In genomic region chr14:50945081-50945480, GRCm38 (mm10) we compare ENCODE assay signal across 8 mouse cellular contexts. TPM values are rescaled to one million over a fixed set of nuclear protein-coding genes. Genes with fewer than 3 reads are reported as not detected.
A peak's percentile ranks its signal among the peaks of the same experiment; 100 is the strongest.
DNase-seq lines count a peak whose midpoint lies in the region; ATAC-seq and TF ChIP-seq lines count a peak whose summit lies in the region.
"Not testable (repeated sequence)": the region's sequence is repeated elsewhere in the genome, so short reads cannot be mapped to it uniquely, and the experiment has no call there.

No protein-coding gene starts in this region.

- TF ChIP-seq EP300 in ES-Bruce4 (IDR thresholded peaks at IDR 0.05; ENCODE audit: insufficient read depth, low read depth, low read length) = not testable (repeated sequence)

- not testable (repeated sequence) for H3K9me3 ChIP-seq in ES-Bruce4 (replicated peaks; ENCODE audit: control insufficient read depth, insufficient read depth, low read length, poor library complexity, severe bottlenecking); embryonic facial prominence, embryonic 12.5 days; forebrain, postnatal 0 days (ENCODE audit: low read length); hindbrain, embryonic 12.5 days (replicated peaks); kidney, postnatal 0 days (replicated peaks; ENCODE audit: low read length); liver, embryonic 15.5 days (replicated peaks); midbrain, embryonic 14.5 days (ENCODE audit: control insufficient read depth, low read length); stomach, embryonic 15.5 days

- H3K36me3 ChIP-seq in ES-Bruce4 (ENCODE audit: control insufficient read depth, insufficient read depth, low read length, poor library complexity, severe bottlenecking); embryonic facial prominence, embryonic 12.5 days; forebrain, postnatal 0 days (ENCODE audit: insufficient read depth); hindbrain, embryonic 12.5 days; kidney, postnatal 0 days (ENCODE audit: insufficient read depth, low read length); midbrain, embryonic 14.5 days (ENCODE audit: control insufficient read depth, insufficient read depth, low read length); stomach, embryonic 15.5 days: not testable (repeated sequence)
- peaks cover 25% of the 10 kb centered on the region for H3K36me3 ChIP-seq in liver, embryonic 15.5 days (replicated peaks)

- ATAC-seq in embryonic facial prominence, embryonic 12.5 days (ENCODE audit: insufficient number of reproducible peaks, insufficient read depth, low FRiP score, low TSS enrichment); forebrain, postnatal 0 days; kidney, postnatal 0 days (replicated peaks; ENCODE audit: low FRiP score, low read depth); liver, embryonic 15.5 days (ENCODE audit: insufficient read depth); midbrain, embryonic 14.5 days (ENCODE audit: low FRiP score, low TSS enrichment); stomach, embryonic 15.5 days (ENCODE audit: insufficient read depth, low FRiP score, low read depth): not testable (repeated sequence)
- ATAC-seq in hindbrain, embryonic 12.5 days (ENCODE audit: low FRiP score) = peak; percentile 20; the same call in 1 of the 2 replicates

- peak overlapping the region; percentile 52 for H3K4me3 ChIP-seq in ES-Bruce4 (ENCODE audit: low read depth, low read length)
- H3K4me3 ChIP-seq in embryonic facial prominence, embryonic 12.5 days = peak overlapping the region; percentile 42
- H3K4me3 ChIP-seq in forebrain, postnatal 0 days (ENCODE audit: low read depth, low read length) = peak overlapping the region; percentile 37
- H3K4me3 ChIP-seq in hindbrain, embryonic 12.5 days = peak overlapping the region; percentile 43
- peak overlapping the region; percentile 49 for H3K4me3 ChIP-seq in kidney, postnatal 0 days (replicated peaks; ENCODE audit: low read depth, low read length)
- H3K4me3 ChIP-seq in liver, embryonic 15.5 days (replicated peaks) = peak overlapping the region; percentile 70
- peak overlapping the region; percentile 34 for H3K4me3 ChIP-seq in midbrain, embryonic 14.5 days (replicated peaks; ENCODE audit: low read depth, low read length)
- H3K4me3 ChIP-seq in stomach, embryonic 15.5 days (replicated peaks) = peak overlapping the region; percentile 54

- H3K27me3 ChIP-seq in ES-Bruce4 (ENCODE audit: control insufficient read depth, insufficient read depth, low read length, poor library complexity, severe bottlenecking); embryonic facial prominence, embryonic 12.5 days; forebrain, postnatal 0 days (ENCODE audit: insufficient read depth, low read length); hindbrain, embryonic 12.5 days; kidney, postnatal 0 days (ENCODE audit: insufficient read depth, low read length); liver, embryonic 15.5 days; midbrain, embryonic 14.5 days (ENCODE audit: control insufficient read depth, insufficient read depth, low read length); stomach, embryonic 15.5 days (replicated peaks): not testable (repeated sequence)

- not testable (repeated sequence) for TF ChIP-seq POLR2A in ES-Bruce4 (IDR thresholded peaks at IDR 0.05; ENCODE audit: insufficient read depth, low read length)

- not testable (repeated sequence) for DNase-seq in forebrain, postnatal 0 days; kidney, postnatal 0 days (ENCODE audit: low spot score); midbrain, embryonic 14.5 days

- not testable (repeated sequence) for TF ChIP-seq CTCF in ES-Bruce4 (IDR thresholded peaks at IDR 0.05; ENCODE audit: low read depth, low read length); forebrain, postnatal 0 days (IDR thresholded peaks at IDR 0.05; ENCODE audit: low read depth); kidney, postnatal 0 days (IDR thresholded peaks at IDR 0.05; ENCODE audit: low read depth)

- peak overlapping the region; percentile 77 for H3K27ac ChIP-seq in ES-Bruce4 (ENCODE audit: insufficient read depth, low read length)
- H3K27ac ChIP-seq in embryonic facial prominence, embryonic 12.5 days = peak overlapping the region; percentile 86
- H3K27ac ChIP-seq in forebrain, postnatal 0 days (ENCODE audit: low read depth, low read length) = peak overlapping the region; percentile 36; the same call in 1 of the 2 replicates
- peak overlapping the region; percentile 86; the same call in 1 of the 2 replicates for H3K27ac ChIP-seq in hindbrain, embryonic 12.5 days
- peak overlapping the region; percentile 89 for H3K27ac ChIP-seq in kidney, postnatal 0 days
- peak overlapping the region; percentile 93 for H3K27ac ChIP-seq in liver, embryonic 15.5 days (replicated peaks)
- peak overlapping the region; percentile 81 for H3K27ac ChIP-seq in midbrain, embryonic 14.5 days (replicated peaks; ENCODE audit: low read depth, low read length)
- H3K27ac ChIP-seq in stomach, embryonic 15.5 days = peak overlapping the region; percentile 92; the same call in 1 of the 2 replicates

- 8% methylated on average over 6 of the region's 6 CpGs for WGBS in embryonic facial prominence, embryonic 12.5 days
- 3% methylated on average over 6 of the region's 6 CpGs for WGBS in forebrain, postnatal 0 days
- WGBS in hindbrain, embryonic 12.5 days = 13% methylated on average over 6 of the region's 6 CpGs
- WGBS in kidney, postnatal 0 days = 3% methylated on average over 6 of the region's 6 CpGs
- WGBS in liver, embryonic 15.5 days (ENCODE audit: insufficient replicate concordance) = 6% methylated on average over 6 of the region's 6 CpGs
- WGBS in midbrain, embryonic 14.5 days = 11% methylated on average over 6 of the region's 6 CpGs
- 9% methylated on average over 6 of the region's 6 CpGs for WGBS in stomach, embryonic 15.5 days

- H3K4me2 ChIP-seq in embryonic facial prominence, embryonic 12.5 days (replicated peaks) = peak overlapping the region; percentile 65
- peak overlapping the region; percentile 47 for H3K4me2 ChIP-seq in forebrain, postnatal 0 days (ENCODE audit: low read depth)
- peak overlapping the region; percentile 64 for H3K4me2 ChIP-seq in hindbrain, embryonic 12.5 days (replicated peaks)
- peak overlapping the region; percentile 69 for H3K4me2 ChIP-seq in kidney, postnatal 0 days (ENCODE audit: low read length)
- peak overlapping the region; percentile 84 for H3K4me2 ChIP-seq in liver, embryonic 15.5 days
- peak overlapping the region; percentile 53 for H3K4me2 ChIP-seq in midbrain, embryonic 14.5 days (ENCODE audit: low read length)
- peak overlapping the region; percentile 60 for H3K4me2 ChIP-seq in stomach, embryonic 15.5 days

- H3K4me1 ChIP-seq in ES-Bruce4 (ENCODE audit: control insufficient read depth, insufficient read depth, low read length); embryonic facial prominence, embryonic 12.5 days; forebrain, postnatal 0 days (ENCODE audit: insufficient read depth); hindbrain, embryonic 12.5 days; kidney, postnatal 0 days (replicated peaks; ENCODE audit: insufficient read depth, low read length); midbrain, embryonic 14.5 days (ENCODE audit: control insufficient read depth, insufficient read depth, low read length); stomach, embryonic 15.5 days: not testable (repeated sequence)
- peaks cover 21% of the 10 kb centered on the region for H3K4me1 ChIP-seq in liver, embryonic 15.5 days (replicated peaks)

- H3K9ac ChIP-seq in ES-Bruce4 (ENCODE audit: low read depth, poor library complexity, severe bottlenecking) = peak overlapping the region; percentile 57
- H3K9ac ChIP-seq in embryonic facial prominence, embryonic 12.5 days = peak overlapping the region; percentile 62
- peak overlapping the region; percentile 40 for H3K9ac ChIP-seq in forebrain, postnatal 0 days
- peak overlapping the region; percentile 54 for H3K9ac ChIP-seq in hindbrain, embryonic 12.5 days
- H3K9ac ChIP-seq in kidney, postnatal 0 days (ENCODE audit: low read depth, low read length) = peak overlapping the region; percentile 43
- H3K9ac ChIP-seq in liver, embryonic 15.5 days = peak overlapping the region; percentile 68
- H3K9ac ChIP-seq in midbrain, embryonic 14.5 days (replicated peaks; ENCODE audit: low read length) = peak overlapping the region; percentile 51
- not testable (repeated sequence) for H3K9ac ChIP-seq in stomach, embryonic 15.5 days

RNA-seq across cellular contexts. Expression of gene Gm49342, which starts 0.8 kb away (rescaled TPM):
- polyA plus RNA-seq in ES-Bruce4 (2011; ENCODE audit: insufficient read depth, insufficient read length, low read depth, missing spikeins) = 24.9 and 31.0 TPM in 2 replicates
- polyA plus RNA-seq in embryonic facial prominence, embryonic 12.5 days (2016; fragmentation: Nextera tagmentation; extraction: Ambion mirVana) = not detected in 2 replicates
- total RNA-seq in forebrain, postnatal 0 days (2014; rRNA removed) = 13.1 and 19.0 TPM in 2 replicates
- polyA plus RNA-seq in forebrain, postnatal 0 days (2015; fragmentation: Nextera tagmentation; extraction: Ambion mirVana) = not detected in 2 replicates
- polyA plus RNA-seq in hindbrain, embryonic 12.5 days (2016; fragmentation: Nextera tagmentation; extraction: Ambion mirVana) = not detected in 2 replicates
- polyA plus RNA-seq in kidney, postnatal 0 days (2015; fragmentation: Nextera tagmentation; extraction: Ambion mirVana) = not detected in 2 replicates
- polyA plus RNA-seq in liver, embryonic 15.5 days (2015; fragmentation: Nextera tagmentation; extraction: Ambion mirVana) = not detected in 2 replicates
- 0.95 TPM in 1 of 2 replicates, not detected in the other for polyA plus RNA-seq in midbrain, embryonic 14.5 days (2014; fragmentation: Nextera tagmentation; extraction: Ambion mirVana)
- polyA plus RNA-seq in stomach, embryonic 15.5 days (2015; fragmentation: Nextera tagmentation; extraction: Ambion mirVana) = not detected in 2 replicates

RNA-seq across cellular contexts. Expression of gene Pnp2, which starts 10.7 kb away (rescaled TPM):
- 6.1 and 9.4 TPM in 2 replicates for polyA plus RNA-seq in ES-Bruce4 (2011; ENCODE audit: insufficient read depth, insufficient read length, low read depth, missing spikeins)
- polyA plus RNA-seq in embryonic facial prominence, embryonic 12.5 days (2016; fragmentation: Nextera tagmentation; extraction: Ambion mirVana) = 0.29 TPM in 1 of 2 replicates, not detected in the other
- total RNA-seq in forebrain, postnatal 0 days (2014; rRNA removed) = 1.00 and 1.7 TPM in 2 replicates
- 0.78 and 1.6 TPM in 2 replicates for polyA plus RNA-seq in forebrain, postnatal 0 days (2015; fragmentation: Nextera tagmentation; extraction: Ambion mirVana)
- polyA plus RNA-seq in hindbrain, embryonic 12.5 days (2016; fragmentation: Nextera tagmentation; extraction: Ambion mirVana) = 0.50 and 0.59 TPM in 2 replicates
- polyA plus RNA-seq in kidney, postnatal 0 days (2015; fragmentation: Nextera tagmentation; extraction: Ambion mirVana) = 0.79 and 1.1 TPM in 2 replicates
- 9.8 and 10.0 TPM in 2 replicates for polyA plus RNA-seq in liver, embryonic 15.5 days (2015; fragmentation: Nextera tagmentation; extraction: Ambion mirVana)
- 0.19 and 0.50 TPM in 2 replicates for polyA plus RNA-seq in midbrain, embryonic 14.5 days (2014; fragmentation: Nextera tagmentation; extraction: Ambion mirVana)
- polyA plus RNA-seq in stomach, embryonic 15.5 days (2015; fragmentation: Nextera tagmentation; extraction: Ambion mirVana) = 1.4 and 1.7 TPM in 2 replicates

RNA-seq across cellular contexts. Expression of gene Pnp, which starts 14.2 kb away (rescaled TPM):
- 58.9 and 64.4 TPM in 2 replicates for polyA plus RNA-seq in ES-Bruce4 (2011; ENCODE audit: insufficient read depth, insufficient read length, low read depth, missing spikeins)
- polyA plus RNA-seq in embryonic facial prominence, embryonic 12.5 days (2016; fragmentation: Nextera tagmentation; extraction: Ambion mirVana) = 48.8 and 49.9 TPM in 2 replicates
- total RNA-seq in forebrain, postnatal 0 days (2014; rRNA removed) = 16.7 and 20.0 TPM in 2 replicates
- polyA plus RNA-seq in forebrain, postnatal 0 days (2015; fragmentation: Nextera tagmentation; extraction: Ambion mirVana) = 11.3 and 13.1 TPM in 2 replicates
- 38.2 and 39.5 TPM in 2 replicates for polyA plus RNA-seq in hindbrain, embryonic 12.5 days (2016; fragmentation: Nextera tagmentation; extraction: Ambion mirVana)
- 78.5 and 81.0 TPM in 2 replicates for polyA plus RNA-seq in kidney, postnatal 0 days (2015; fragmentation: Nextera tagmentation; extraction: Ambion mirVana)
- polyA plus RNA-seq in liver, embryonic 15.5 days (2015; fragmentation: Nextera tagmentation; extraction: Ambion mirVana) = 80.6 and 83.3 TPM in 2 replicates
- polyA plus RNA-seq in midbrain, embryonic 14.5 days (2014; fragmentation: Nextera tagmentation; extraction: Ambion mirVana) = 15.7 and 24.6 TPM in 2 replicates
- polyA plus RNA-seq in stomach, embryonic 15.5 days (2015; fragmentation: Nextera tagmentation; extraction: Ambion mirVana) = 73.9 and 75.7 TPM in 2 replicates

RNA-seq across cellular contexts. Expression of gene Pip4p1, which starts 14.4 kb away (rescaled TPM):
- polyA plus RNA-seq in ES-Bruce4 (2011; ENCODE audit: insufficient read depth, insufficient read length, low read depth, missing spikeins) = 90.3 and 95.5 TPM in 2 replicates
- polyA plus RNA-seq in embryonic facial prominence, embryonic 12.5 days (2016; fragmentation: Nextera tagmentation; extraction: Ambion mirVana) = 54.5 and 57.6 TPM in 2 replicates
- total RNA-seq in forebrain, postnatal 0 days (2014; rRNA removed) = 54.8 and 61.9 TPM in 2 replicates
- 97.2 and 103 TPM in 2 replicates for polyA plus RNA-seq in forebrain, postnatal 0 days (2015; fragmentation: Nextera tagmentation; extraction: Ambion mirVana)
- 71.8 and 79.8 TPM in 2 replicates for polyA plus RNA-seq in hindbrain, embryonic 12.5 days (2016; fragmentation: Nextera tagmentation; extraction: Ambion mirVana)
- 49.5 and 52.6 TPM in 2 replicates for polyA plus RNA-seq in kidney, postnatal 0 days (2015; fragmentation: Nextera tagmentation; extraction: Ambion mirVana)
- 23.0 and 24.5 TPM in 2 replicates for polyA plus RNA-seq in liver, embryonic 15.5 days (2015; fragmentation: Nextera tagmentation; extraction: Ambion mirVana)
- 90.3 and 119 TPM in 2 replicates for polyA plus RNA-seq in midbrain, embryonic 14.5 days (2014; fragmentation: Nextera tagmentation; extraction: Ambion mirVana)
- polyA plus RNA-seq in stomach, embryonic 15.5 days (2015; fragmentation: Nextera tagmentation; extraction: Ambion mirVana) = 50.9 and 51.8 TPM in 2 replicates

RNA-seq across cellular contexts. Expression of gene Apex1, which starts 20.3 kb away (rescaled TPM):
- polyA plus RNA-seq in ES-Bruce4 (2011; ENCODE audit: insufficient read depth, insufficient read length, low read depth, missing spikeins) = 165 and 181 TPM in 2 replicates
- 320 and 335 TPM in 2 replicates for polyA plus RNA-seq in embryonic facial prominence, embryonic 12.5 days (2016; fragmentation: Nextera tagmentation; extraction: Ambion mirVana)
- total RNA-seq in forebrain, postnatal 0 days (2014; rRNA removed) = 134 and 150 TPM in 2 replicates
- 193 and 233 TPM in 2 replicates for polyA plus RNA-seq in forebrain, postnatal 0 days (2015; fragmentation: Nextera tagmentation; extraction: Ambion mirVana)
- 246 and 257 TPM in 2 replicates for polyA plus RNA-seq in hindbrain, embryonic 12.5 days (2016; fragmentation: Nextera tagmentation; extraction: Ambion mirVana)
- polyA plus RNA-seq in kidney, postnatal 0 days (2015; fragmentation: Nextera tagmentation; extraction: Ambion mirVana) = 211 and 212 TPM in 2 replicates
- 61.4 and 70.5 TPM in 2 replicates for polyA plus RNA-seq in liver, embryonic 15.5 days (2015; fragmentation: Nextera tagmentation; extraction: Ambion mirVana)
- 223 and 227 TPM in 2 replicates for polyA plus RNA-seq in midbrain, embryonic 14.5 days (2014; fragmentation: Nextera tagmentation; extraction: Ambion mirVana)
- polyA plus RNA-seq in stomach, embryonic 15.5 days (2015; fragmentation: Nextera tagmentation; extraction: Ambion mirVana) = 179 and 204 TPM in 2 replicates

Comparison
In these comparisons a context has a peak if more than half of its experiments do, and no peak if none do; other contexts are left out.
1. H3K27ac ChIP-seq: peak in every context shown above with its lines; median percentile 93 in liver, embryonic 15.5 days; 92 in stomach, embryonic 15.5 days; 89 in kidney, postnatal 0 days; 86 in embryonic facial prominence, embryonic 12.5 days; 86 in hindbrain, embryonic 12.5 days; 81 in midbrain, embryonic 14.5 days; 77 in ES-Bruce4; 36 in forebrain, postnatal 0 days.
2. RNA of gene Gm49342, which starts 0.8 kb away (polyA plus RNA-seq): 24.9 to 31.0 TPM in ES-Bruce4; 0.95 TPM in midbrain, embryonic 14.5 days, not detected in embryonic facial prominence, embryonic 12.5 days, not detected in forebrain, postnatal 0 days, not detected in hindbrain, embryonic 12.5 days, not detected in kidney, postnatal 0 days, not detected in liver, embryonic 15.5 days and not detected in stomach, embryonic 15.5 days; every median in the first group is over 10 times any median in the second.
3. Peak in every context shown above with its lines, with median percentiles within 50 percentile points of each other: H3K4me3 ChIP-seq and H3K4me2 ChIP-seq.